Mouse (Mus musculus) effector memory CD4-positive, alpha-beta T cell, adult 5 months (primary cell): ENCODE measurements around the gene Kat14. TPM values are rescaled to one million over a fixed set of nuclear protein-coding genes. Genes with fewer than 3 reads are reported as not detected.

Source experiments
- polyA plus RNA-seq: library from polyadenylated mRNA; unstranded; fragments of 100-300 nt; shearing (Covaris generic); gene quantifications from one replicate; pipeline ENCODE4 v1.2.1, GENCODE M21; 2017

Kat14 gene
- 25.4 TPM for polyA plus RNA-seq

GRCm38 (mm10) chr2:144368400-144369019 is at the start of gene Kat14, which contains the start of gene Pet117:
Gene Kat14 (plus strand): TSS chr2:144368983.
Gene Pet117 (plus strand): TSS chr2:144368996.

GRCm38 (mm10) chr2:144331401-144332302 is 37.1 kb upstream of the Kat14 start, which contains the start of gene Ovol2:
Gene Ovol2 (minus strand): TSS chr2:144332146.

Other genes starting within 250 kb of the Kat14 start
- gene Mgme1, start 98.3 kb upstream of the Kat14 start, polyA plus RNA-seq: 6.9 TPM
- gene Snx5, start 98.1 kb upstream of the Kat14 start, polyA plus RNA-seq: 215 TPM
- gene Ovol2, start 36.8 kb upstream of the Kat14 start, polyA plus RNA-seq: 0.65 TPM
- 4.6 TPM for gene Pet117, start within 50 bp of the Kat14 start, polyA plus RNA-seq
- 0.14 TPM for gene Dzank1, start 158.4 kb downstream of the Kat14 start, polyA plus RNA-seq
- gene Polr3f, start 158.7 kb downstream of the Kat14 start, polyA plus RNA-seq: 16.5 TPM
- 5.8 TPM for gene Rbbp9, start 181.9 kb downstream of the Kat14 start, polyA plus RNA-seq
- gene Sec23b, start 187.2 kb downstream of the Kat14 start, polyA plus RNA-seq: 77.3 TPM
- gene Smim26, start 225.1 kb downstream of the Kat14 start, polyA plus RNA-seq: 12.8 TPM
- 68.3 TPM for gene Dtd1, start 230.9 kb downstream of the Kat14 start, polyA plus RNA-seq